Mouse (Mus musculus) MEL-GATA-1-ER (cell line): Measurements from ENCODE around the gene Znhit3.

Experiments used
- DNase-seq: peaks from one replicate; pipeline ENCODE4 v3.0.0-alpha.2; 2012; ENCODE audit warnings: low read depth; ENCODE audit errors: extremely low read depth

The Znhit3 gene

GRCm38 (mm10) chr11:84916053-84916702 lies at the start of gene Znhit3:
Znhit3 (minus strand) TSS chr11:84916366.
- DNase-seq: peak; percentile 93

GRCm38 (mm10) chr11:84963556-84963955 lies 47.4 kb upstream of the Znhit3 start:
- no peak for DNase-seq

- DNase-seq: no peak
Observed at GRCm38 (mm10) chr11:84962536-84962935, 46.4 kb upstream of the Znhit3 start.

GRCm38 (mm10) chr11:84961571-84961970 lies 45.4 kb upstream of the Znhit3 start:
- no peak for DNase-seq

DNA sequence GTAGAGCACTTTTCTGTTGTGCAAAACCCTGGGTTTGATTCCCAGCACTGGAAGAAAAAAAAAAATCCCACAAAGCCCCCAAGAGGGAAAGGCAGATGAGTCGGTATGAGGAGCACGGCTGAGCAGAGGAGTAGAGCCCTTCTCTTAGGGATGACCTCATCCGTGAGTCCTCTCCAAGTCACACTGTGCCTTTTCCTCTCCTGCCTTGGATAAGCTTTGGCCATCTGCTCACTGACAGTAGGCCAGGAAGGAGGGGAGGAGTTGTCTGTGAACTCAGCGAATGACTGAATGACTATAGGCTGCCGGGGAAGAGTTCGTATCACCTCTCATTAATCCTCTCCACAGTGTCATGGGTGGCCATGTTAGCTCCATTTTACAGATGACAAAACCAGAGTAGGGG lies 44.6 kb upstream of the Znhit3 start:
- no peak for DNase-seq

DNA sequence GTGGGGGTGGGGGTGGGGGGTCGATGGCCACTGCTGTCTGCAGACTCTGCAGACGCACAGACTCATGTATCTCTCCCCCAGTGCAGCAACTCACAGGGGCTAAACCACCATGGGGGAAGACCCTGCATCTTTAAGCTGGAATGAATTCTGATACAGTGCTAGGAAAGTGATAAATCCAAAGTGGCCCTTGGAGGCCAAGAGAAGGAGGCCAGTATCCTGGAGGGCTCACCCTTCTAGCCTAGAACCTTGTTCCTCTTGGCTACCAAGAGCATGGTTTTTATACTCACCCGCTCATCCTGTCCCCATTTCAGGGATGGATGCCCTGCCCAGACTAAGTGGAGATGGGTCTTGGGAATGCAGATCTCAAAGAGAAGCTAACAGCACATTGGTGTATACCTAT lies 44.1 kb upstream of the Znhit3 start:
- DNase-seq: no peak

GRCm38 (mm10) chr11:84959701-84960181 lies 43.6 kb upstream of the Znhit3 start:
- no peak for DNase-seq

DNA sequence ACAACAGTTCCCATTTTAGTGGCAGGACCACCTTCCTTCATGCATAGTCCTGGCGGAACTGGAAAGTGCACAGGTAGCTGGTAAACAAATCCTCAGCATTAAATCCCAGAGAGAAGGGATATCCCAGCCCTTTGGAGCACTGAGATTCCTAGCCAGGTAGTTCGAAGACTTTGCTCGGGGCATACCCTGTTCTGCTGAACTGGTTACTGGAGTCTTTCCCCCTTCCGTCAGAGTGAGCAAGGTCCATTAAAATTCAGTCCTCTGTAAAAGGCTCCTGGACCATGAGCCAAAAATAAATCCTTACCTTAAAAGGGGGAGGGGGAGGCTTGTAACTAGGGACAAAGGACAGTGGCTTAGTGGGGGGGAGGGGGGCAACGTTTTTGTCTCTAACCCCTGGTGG lies 43.0 kb upstream of the Znhit3 start:
- DNase-seq: no peak

DNA sequence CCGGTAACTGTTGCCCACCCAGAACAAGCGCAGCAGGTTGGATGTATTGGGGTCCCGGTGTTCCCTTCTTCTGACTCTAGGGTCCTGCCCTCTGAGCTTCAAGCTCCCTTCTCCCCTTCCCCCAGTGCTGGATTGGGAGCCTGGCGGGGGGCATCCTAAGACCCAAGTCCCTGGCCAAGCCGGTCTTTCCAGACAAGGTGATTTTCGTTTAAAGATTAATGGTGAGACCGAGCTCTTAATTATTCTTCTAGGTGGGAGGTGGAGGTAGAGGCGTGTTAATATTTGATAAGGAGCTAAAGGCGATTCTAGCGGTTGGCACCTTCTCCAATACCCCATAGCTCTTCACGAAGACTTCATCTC lies 42.1 kb upstream of the Znhit3 start:
- DNase-seq: no peak

GRCm38 (mm10) chr11:84957591-84958270 lies 41.6 kb upstream of the Znhit3 start, which contains the start of gene Car4:
Car4 (plus strand) TSS chr11:84957786.
- DNase-seq: no peak

DNA sequence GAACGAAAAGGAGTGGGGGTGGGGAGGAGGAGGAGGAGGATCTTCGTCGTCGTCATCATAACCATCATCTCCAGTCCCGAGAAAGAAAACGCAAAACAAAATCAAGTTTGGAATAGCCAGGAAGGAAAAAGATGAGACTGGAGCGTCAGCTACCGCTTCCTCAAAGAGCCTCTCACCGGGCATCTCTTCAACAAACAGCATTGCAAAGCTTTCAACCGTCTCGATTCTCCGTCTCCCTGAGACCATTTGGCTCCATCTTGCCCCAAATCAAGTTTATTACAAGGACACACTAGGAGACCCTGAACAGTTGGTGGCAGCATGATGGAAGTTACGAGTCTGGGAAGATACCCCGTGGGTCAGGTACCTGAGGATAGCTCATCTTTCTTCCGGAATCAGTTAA lies 41.0 kb upstream of the Znhit3 start:
- DNase-seq: no peak

- no peak for DNase-seq
Observed at GRCm38 (mm10) chr11:84956400-84956799, 40.2 kb upstream of the Znhit3 start.

- no peak for DNase-seq
Observed at GRCm38 (mm10) chr11:84952611-84953010, 36.4 kb upstream of the Znhit3 start.

DNA sequence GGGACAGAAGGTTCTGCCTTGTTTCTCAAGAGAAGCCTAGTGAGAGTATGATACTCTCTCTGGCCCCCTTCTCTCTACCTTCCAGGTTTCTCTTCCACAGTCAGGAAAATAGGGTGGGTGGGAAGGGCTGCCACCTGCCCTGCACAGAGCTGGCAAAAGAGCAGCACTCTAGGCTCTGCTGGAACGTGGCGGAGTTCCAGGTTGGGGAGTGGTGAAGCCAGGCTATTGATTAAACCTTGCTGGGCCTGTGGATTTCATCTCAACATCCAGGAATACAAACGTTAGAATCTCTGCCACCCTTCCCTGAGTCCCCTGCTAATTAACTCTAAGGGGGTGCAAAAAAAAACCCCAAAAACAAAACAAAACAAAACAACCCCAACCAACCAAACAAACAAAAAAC lies 32.4 kb upstream of the Znhit3 start:
- no peak for DNase-seq

DNA sequence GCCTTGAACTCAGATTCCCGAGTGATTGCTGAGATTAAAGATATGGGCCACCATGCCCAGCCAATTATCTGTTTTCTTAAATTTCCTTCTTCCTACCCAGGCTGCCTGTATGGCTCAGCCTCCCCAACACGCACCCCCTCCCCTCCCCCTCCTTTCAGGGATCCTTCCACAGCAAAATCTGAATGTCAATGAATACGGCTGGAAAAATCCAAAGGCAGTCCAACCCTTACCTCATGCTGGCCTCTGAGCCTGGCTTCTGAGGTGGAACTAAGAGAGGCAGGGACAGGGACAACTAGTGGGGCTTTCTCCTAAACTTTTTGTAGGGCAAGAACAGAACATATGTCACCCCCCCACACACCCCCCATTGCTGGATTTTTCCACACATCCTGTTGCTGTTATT lies 31.9 kb upstream of the Znhit3 start:
- DNase-seq: no peak

GRCm38 (mm10) chr11:84947206-84947605 lies 31.0 kb upstream of the Znhit3 start:
- no peak for DNase-seq

GRCm38 (mm10) chr11:84945841-84946240 lies 29.7 kb upstream of the Znhit3 start:
- DNase-seq: no peak

DNA sequence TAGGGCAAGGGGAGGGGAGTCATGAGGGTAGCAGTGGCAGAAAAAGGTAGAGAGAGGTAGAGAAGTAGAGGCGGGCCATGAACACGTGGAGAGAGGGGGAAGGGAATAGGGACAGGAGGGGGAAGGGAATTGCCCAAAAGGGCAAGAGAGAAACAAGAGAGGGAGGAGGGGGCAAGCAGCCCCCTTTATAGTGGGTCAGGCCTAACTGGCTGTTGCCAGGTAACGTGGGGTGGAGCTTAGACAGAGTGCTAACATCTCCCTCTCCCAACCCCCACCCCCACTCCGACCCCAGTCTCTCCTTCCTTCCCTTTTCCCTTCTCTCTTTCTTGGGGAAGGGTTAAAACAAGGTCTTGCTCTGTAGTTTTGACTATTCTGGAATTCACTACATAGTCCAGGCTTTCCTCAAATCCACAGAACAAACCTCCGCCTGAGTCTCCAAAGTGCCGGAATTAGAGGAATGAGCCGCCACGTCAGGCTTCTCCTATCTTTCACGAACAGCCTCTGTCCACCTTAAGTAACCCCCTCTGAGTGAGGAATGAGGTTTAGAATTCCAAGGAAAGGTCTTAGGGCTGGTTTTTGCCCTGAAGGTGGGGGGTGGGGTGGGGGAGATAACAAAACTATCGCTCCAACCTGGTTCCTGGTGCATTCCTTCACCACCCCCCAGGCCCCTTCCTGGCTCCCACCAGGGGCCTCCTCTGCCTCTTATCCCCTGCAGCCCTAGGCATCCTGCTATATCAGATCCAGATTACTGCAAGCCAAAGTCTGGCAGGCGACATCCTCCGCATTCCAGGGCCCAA lies 28.7 kb upstream of the Znhit3 start:
- DNase-seq: no peak

- DNase-seq: peak; percentile 24
Observed at GRCm38 (mm10) chr11:84943948-84944347, 27.8 kb upstream of the Znhit3 start.

GRCm38 (mm10) chr11:84940140-84940539 lies 24.0 kb upstream of the Znhit3 start:
- no peak for DNase-seq

GRCm38 (mm10) chr11:84939508-84940053 lies 23.4 kb upstream of the Znhit3 start:
- DNase-seq: no peak

- DNase-seq: no peak
Observed at GRCm38 (mm10) chr11:84932261-84932660, 16.1 kb upstream of the Znhit3 start.
